Mouse (Mus musculus) CH12.LX (cell line): ENCODE measurements at regions not wholly inside any gene's neighbourhood (a gene's known extent, or its start where the extent isn't known, plus 50 kb on each side); places are given as distances from the start of the nearest gene placed in this dataset.

ENCODE experiments used
- CTCF ChIP-seq, 2 experiments: IDR thresholded peaks in 1 of 2; conservative IDR thresholded peaks in 1 of 2; 2 replicates each; pipeline ENCODE4 v1.5.1; 2011 to 2012; ENCODE audit warnings: low read depth in 2 of 2, low read length in 2 of 2, improper control_type of control experiment in 1 of 2, inconsistent platforms in 1 of 2, mild to moderate bottlenecking in 1 of 2, moderate library complexity in 1 of 2
- GABPA ChIP-seq: IDR thresholded peaks from 2 replicates; pipeline ENCODE4 v1.6.1; 2012; ENCODE audit warnings: low read depth, low read length, improper control_type of control experiment, inconsistent platforms; ENCODE audit not compliant: insufficient replicate concordance

- TF ChIP-seq CTCF (conservative IDR thresholded peaks at IDR 0.05 in 1 of 2, IDR thresholded peaks at IDR 0.05 in 1 of 2; ENCODE audit: low read depth in 2 of 2, low read length in 2 of 2) (no peak), GABPA (no peak)
These were observed 630.8 kb upstream of the Fam19a5 start for GRCm38 (mm10) chr15:86913276-86913675.
